ENCODE assay signal across 21 mouse cellular contexts in the genomic region with DNA sequence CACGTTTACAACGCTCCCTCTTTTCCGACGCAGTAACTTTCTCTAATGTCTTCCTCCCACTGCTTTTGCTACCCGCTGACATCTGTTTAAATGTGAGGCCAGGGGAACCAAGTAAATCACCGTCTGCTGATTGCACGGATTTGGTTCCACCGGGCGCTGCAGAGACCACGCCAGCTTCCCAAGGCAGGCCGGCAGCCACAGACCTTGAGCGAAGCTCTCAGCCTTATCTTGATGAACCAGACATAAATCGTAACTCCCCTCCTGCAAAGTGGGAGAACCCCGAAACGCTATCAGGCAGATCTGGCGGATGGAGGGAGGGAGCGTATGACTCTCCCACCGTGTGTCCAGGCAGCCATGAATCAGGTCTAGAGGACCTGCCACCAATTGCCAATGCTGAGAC.
DNase-seq lines count a peak whose midpoint lies in the region; ATAC-seq and TF ChIP-seq lines count a peak whose summit lies in the region.
"Had no signal": no experiment of that assay in that cellular context is flagged by ENCODE, and none has a peak within 500 bp of the region (broad histone marks: within the 10 kb centered on the region; RNA-seq: fewer than 3 reads in every experiment).

No protein-coding gene starts in this region.

- TF ChIP-seq CTCF in intestine, postnatal 0 days (IDR thresholded peaks at IDR 0.05; ENCODE audit: low read depth) = no peak
- TF ChIP-seq CTCF in stomach, postnatal 0 days (IDR thresholded peaks at IDR 0.05; ENCODE audit: low read depth) = no peak

- ATAC-seq in intestine, embryonic 14.5 days (replicated peaks; ENCODE audit: low FRiP score, low TSS enrichment, low read depth) = no peak
- ATAC-seq in intestine, postnatal 0 days = no peak
- ATAC-seq in stomach, embryonic 14.5 days (ENCODE audit: insufficient number of reproducible peaks, insufficient read depth, low FRiP score, low read depth) = no peak
- ATAC-seq in stomach, postnatal 0 days (ENCODE audit: low FRiP score, low TSS enrichment) = no peak
- ATAC-seq in stomach, embryonic 16.5 days (ENCODE audit: insufficient read depth, low FRiP score) = no peak
- ATAC-seq: forebrain, postnatal 0 days; liver, postnatal 0 days; midbrain, embryonic 13.5 days had no signal

- no peaks in the 10 kb centered on the region for H3K27me3 ChIP-seq in intestine, embryonic 14.5 days (replicated peaks; ENCODE audit: control insufficient read depth, insufficient read depth, low read length)
- no peaks in the 10 kb centered on the region for H3K27me3 ChIP-seq in intestine, postnatal 0 days (replicated peaks; ENCODE audit: control insufficient read depth, insufficient read depth, low read length)
- no peaks in the 10 kb centered on the region for H3K27me3 ChIP-seq in stomach, embryonic 14.5 days (ENCODE audit: control insufficient read depth, insufficient read depth, low read length)
- H3K27me3 ChIP-seq in stomach, postnatal 0 days (ENCODE audit: control insufficient read depth, insufficient read depth, low read length) = no peaks in the 10 kb centered on the region
- no peaks in the 10 kb centered on the region for H3K27me3 ChIP-seq in stomach, embryonic 16.5 days (ENCODE audit: control insufficient read depth, insufficient read depth, low read length)
- peaks cover 43% of the 10 kb centered on the region for H3K27me3 ChIP-seq in hindbrain, embryonic 10.5 days (ENCODE audit: insufficient read depth, poor library complexity, severe bottlenecking)
- H3K27me3 ChIP-seq: hindbrain, embryonic 15.5 days; midbrain, embryonic 13.5 days had no signal

- WGBS in intestine, embryonic 14.5 days = 12% methylated on average over 18 of the region's 18 CpGs
- 33% methylated on average over 18 of the region's 18 CpGs for WGBS in intestine, postnatal 0 days
- 26% methylated on average over 18 of the region's 18 CpGs for WGBS in stomach, embryonic 14.5 days
- WGBS in stomach, postnatal 0 days = 36% methylated on average over 18 of the region's 18 CpGs
- WGBS in stomach, embryonic 16.5 days = 29% methylated on average over 18 of the region's 18 CpGs
- 76% methylated on average over 18 of the region's 18 CpGs for WGBS in hindbrain, embryonic 10.5 days

- no peaks in the 10 kb centered on the region for H3K9me3 ChIP-seq in intestine, embryonic 14.5 days (ENCODE audit: control insufficient read depth, low read length)
- H3K9me3 ChIP-seq in intestine, postnatal 0 days (ENCODE audit: control insufficient read depth) = no peaks in the 10 kb centered on the region
- no peaks in the 10 kb centered on the region for H3K9me3 ChIP-seq in stomach, embryonic 14.5 days (ENCODE audit: control insufficient read depth, low read depth, low read length)
- H3K9me3 ChIP-seq in stomach, postnatal 0 days (ENCODE audit: control insufficient read depth, low read length) = no peaks in the 10 kb centered on the region
- no peaks in the 10 kb centered on the region for H3K9me3 ChIP-seq in stomach, embryonic 16.5 days (replicated peaks; ENCODE audit: control insufficient read depth, low read length)
- no peaks in the 10 kb centered on the region for H3K9me3 ChIP-seq in hindbrain, embryonic 10.5 days
- H3K9me3 ChIP-seq: forebrain, embryonic 10.5 days; heart, embryonic 10.5 days; hindbrain, embryonic 15.5 days; midbrain, embryonic 13.5 days had no signal

- H3K4me2 ChIP-seq in intestine, embryonic 14.5 days (ENCODE audit: low read length) = peak overlapping the region; percentile 6; the same call in 1 of the 2 replicates
- no peak overlapping the region for H3K4me2 ChIP-seq in intestine, postnatal 0 days (replicated peaks; ENCODE audit: low read depth)
- H3K4me2 ChIP-seq in stomach, embryonic 14.5 days (replicated peaks; ENCODE audit: low read depth, low read length) = no peak overlapping the region
- no peak overlapping the region for H3K4me2 ChIP-seq in stomach, postnatal 0 days (replicated peaks; ENCODE audit: low read depth)
- no peak overlapping the region for H3K4me2 ChIP-seq in stomach, embryonic 16.5 days (ENCODE audit: low read depth, low read length)
- H3K4me2 ChIP-seq: hindbrain, embryonic 15.5 days; midbrain, embryonic 13.5 days had no signal

- no peak overlapping the region for H3K9ac ChIP-seq in intestine, embryonic 14.5 days (ENCODE audit: low read length)
- no peak overlapping the region for H3K9ac ChIP-seq in intestine, postnatal 0 days (ENCODE audit: low read depth, low read length)
- no peak overlapping the region for H3K9ac ChIP-seq in stomach, embryonic 14.5 days (replicated peaks; ENCODE audit: low read depth, low read length)
- H3K9ac ChIP-seq in stomach, postnatal 0 days (ENCODE audit: low read length) = no peak overlapping the region
- H3K9ac ChIP-seq in stomach, embryonic 16.5 days (ENCODE audit: low read length) = peak overlapping the region; percentile 10; the same call in 1 of the 2 replicates
- H3K9ac ChIP-seq: forebrain, postnatal 0 days; hindbrain, embryonic 15.5 days; liver, postnatal 0 days; midbrain, embryonic 13.5 days had no signal

- no peak for TF ChIP-seq EP300 in stomach, postnatal 0 days (optimal IDR thresholded peaks at IDR 0.05)

- DNase-seq in intestine, embryonic 14.5 days (ENCODE audit: low spot score) = peak; percentile 68
- DNase-seq in stomach, postnatal 0 days (ENCODE audit: low spot score) = no peak
- peak; percentile 49 to 50 for DNase-seq in adrenal gland, postnatal 36 days
- DNase-seq in B cell, adult 2 months = no peak
- no peak for DNase-seq in hindbrain, embryonic 10.5 days (ENCODE audit: low spot score)
- DNase-seq: cerebellum, adult 18-20 months; cerebellum, postnatal 25 days; embryo, embryonic 11 days; forebrain, postnatal 0 days; kidney, adult 8-10 months; liver, postnatal 0 days; lung, postnatal 10 days; spleen, adult 18-20 months had no signal

- H3K4me3 ChIP-seq in intestine, embryonic 14.5 days (ENCODE audit: low read depth, low read length) = no peak overlapping the region
- no peak overlapping the region for H3K4me3 ChIP-seq in intestine, postnatal 0 days (ENCODE audit: low read depth, low read length)
- no peak overlapping the region for H3K4me3 ChIP-seq in stomach, embryonic 14.5 days (ENCODE audit: low read depth, low read length)
- H3K4me3 ChIP-seq in stomach, postnatal 0 days (ENCODE audit: low read depth, low read length) = no peak overlapping the region
- no peak overlapping the region for H3K4me3 ChIP-seq in stomach, embryonic 16.5 days (replicated peaks; ENCODE audit: low read length)
- no peak overlapping the region for H3K4me3 ChIP-seq in hindbrain, embryonic 10.5 days
- H3K4me3 ChIP-seq: forebrain, embryonic 10.5 days; heart, embryonic 10.5 days; hindbrain, embryonic 15.5 days; layer of hippocampus, adult 2 months; midbrain, embryonic 13.5 days had no signal

- H3K27ac ChIP-seq in intestine, embryonic 14.5 days (ENCODE audit: low read depth) = peak overlapping the region; percentile 60; the same call in 1 of the 2 replicates
- H3K27ac ChIP-seq in intestine, postnatal 0 days (ENCODE audit: low read depth, low read length) = no peak overlapping the region
- H3K27ac ChIP-seq in stomach, embryonic 14.5 days (ENCODE audit: low read length) = peak overlapping the region; percentile 62; the same call in 1 of the 2 replicates
- no peak overlapping the region for H3K27ac ChIP-seq in stomach, postnatal 0 days (replicated peaks)
- H3K27ac ChIP-seq in stomach, embryonic 16.5 days (ENCODE audit: low read length) = no peak overlapping the region
- H3K27ac ChIP-seq in hindbrain, embryonic 10.5 days = no peak overlapping the region
- H3K27ac ChIP-seq: forebrain, embryonic 10.5 days; heart, embryonic 10.5 days; hindbrain, embryonic 15.5 days; layer of hippocampus, adult 2 months; midbrain, embryonic 13.5 days had no signal

- H3K36me3 ChIP-seq in intestine, embryonic 14.5 days (ENCODE audit: control insufficient read depth, insufficient read depth, low read length) = no peaks in the 10 kb centered on the region
- H3K36me3 ChIP-seq in intestine, postnatal 0 days (ENCODE audit: control insufficient read depth, insufficient read depth) = no peaks in the 10 kb centered on the region
- no peaks in the 10 kb centered on the region for H3K36me3 ChIP-seq in stomach, embryonic 14.5 days (ENCODE audit: control insufficient read depth, insufficient read depth, low read length)
- H3K36me3 ChIP-seq in stomach, postnatal 0 days (ENCODE audit: control insufficient read depth, insufficient read depth, low read length) = no peaks in the 10 kb centered on the region
- H3K36me3 ChIP-seq in stomach, embryonic 16.5 days (ENCODE audit: control insufficient read depth, insufficient read depth, low read length) = no peaks in the 10 kb centered on the region
- no peaks in the 10 kb centered on the region for H3K36me3 ChIP-seq in hindbrain, embryonic 10.5 days
- H3K36me3 ChIP-seq: forebrain, embryonic 10.5 days; heart, embryonic 10.5 days; hindbrain, embryonic 15.5 days; midbrain, embryonic 13.5 days had no signal

- peaks cover 41% of the 10 kb centered on the region for H3K4me1 ChIP-seq in intestine, embryonic 14.5 days (replicated peaks; ENCODE audit: control insufficient read depth, insufficient read depth, low read length)
- no peaks in the 10 kb centered on the region for H3K4me1 ChIP-seq in intestine, postnatal 0 days (replicated peaks; ENCODE audit: control insufficient read depth, insufficient read depth, low read length)
- peaks cover 27% of the 10 kb centered on the region for H3K4me1 ChIP-seq in stomach, embryonic 14.5 days (ENCODE audit: control insufficient read depth, insufficient read depth, low read length)
- no peaks in the 10 kb centered on the region for H3K4me1 ChIP-seq in stomach, postnatal 0 days (replicated peaks; ENCODE audit: control insufficient read depth, insufficient read depth)
- H3K4me1 ChIP-seq in stomach, embryonic 16.5 days (ENCODE audit: control insufficient read depth, insufficient read depth, low read length) = peaks cover 22% of the 10 kb centered on the region
- peaks cover 21% of the 10 kb centered on the region for H3K4me1 ChIP-seq in hindbrain, embryonic 10.5 days (replicated peaks)
- H3K4me1 ChIP-seq: midbrain, embryonic 13.5 days had no signal

Comparison
In these comparisons a context has a peak if more than half of its experiments do, and no peak if none do; other contexts are left out.
1. H3K27ac ChIP-seq: peak in intestine, embryonic 14.5 days (single experiment) and stomach, embryonic 14.5 days (single experiment); none in intestine, postnatal 0 days (single experiment), stomach, postnatal 0 days (single experiment), stomach, embryonic 16.5 days (single experiment) and hindbrain, embryonic 10.5 days (single experiment).
2. DNase-seq: peak in intestine, embryonic 14.5 days (single experiment) and adrenal gland, postnatal 36 days (2 of 2); none in stomach, postnatal 0 days (single experiment), B cell, adult 2 months (0 of 2) and hindbrain, embryonic 10.5 days (single experiment).